Mouse (Mus musculus) heart, postnatal 25 days (tissue): ENCODE results near the gene Med16. TPM values are rescaled to one million over a fixed set of nuclear protein-coding genes. Genes with fewer than 3 reads are reported as not detected.

Experiments
- DNase-seq: peaks from one replicate; pipeline ENCODE4 v3.0.0; 2022; ENCODE audit warnings: low spot score
- intact Hi-C: fragments of 180-260 bp; cut with DNase I; formaldehyde crosslinking; loops from one replicate; pipeline ENCODE4 v1.15.1; 2025
- microRNA-seq: library from miRNA; unstranded; fragments of <30 nt; microRNA quantifications from one replicate; pipeline ENCODE4 v1.2.0, GENCODE M21; 2022
- total RNA-seq, 2 experiments: library from RNA; stranded (reverse); gene quantifications; 2 replicates each; pipeline ENCODE4 v1.2.3; 2021

The Med16 gene
- total RNA-seq, 2 experiments from 2014 or later, result 49.2 to 50.7 TPM

- intact Hi-C loops, result loop anchor here (10.0 kb wide), 1 partner anchor 291 kb away; the partner anchor contains the start of genes Cbarp and Midn
- peak; percentile 98 for DNase-seq
These were observed 54.6 kb downstream of the Med16 start, which contains the start of gene Ptbp1 for GRCm38 (mm10) chr10:79853860-79854795. Gene Ptbp1 (plus strand): TSS chr10:79854427.

- intact Hi-C loops, result loop anchor here (10.0 kb wide), 1 partner anchor 291 kb away; the partner anchor contains the start of genes Cbarp and Midn
- DNase-seq, result peak; percentile 93
These were observed 55.3 kb downstream of the Med16 start for GRCm38 (mm10) chr10:79853392-79853791.

- intact Hi-C loops, result loop anchor here (10.0 kb wide), 1 partner anchor 292 kb away; the partner anchor contains the start of genes Cbarp and Midn
These were observed 55.9 kb downstream of the Med16 start for GRCm38 (mm10) chr10:79852827-79853226.

GRCm38 (mm10) chr10:79852107-79852789 lies 56.5 kb downstream of the Med16 start:
- peak; percentile 52 for DNase-seq
- intact Hi-C loops, result loop anchor here (10.0 kb wide), 1 partner anchor 293 kb away; the partner anchor contains the start of genes Cbarp and Midn

More at GRCm38 (mm10) chr10:79852827-79853226, 55.9 kb downstream of the Med16 start:
- no peak for DNase-seq

- intact Hi-C loops, result loop anchor here (10.0 kb wide), 1 partner anchor 293 kb away; the partner anchor contains the start of genes Cbarp and Midn
- no peak for DNase-seq
These were observed 57.1 kb downstream of the Med16 start for GRCm38 (mm10) chr10:79851653-79852052.

- intact Hi-C loops, result loop anchor here (10.0 kb wide), 1 partner anchor 295 kb away; the partner anchor contains the start of genes Cbarp and Midn
- DNase-seq, result no peak
These were observed 58.6 kb downstream of the Med16 start for GRCm38 (mm10) chr10:79849941-79850628.

GRCm38 (mm10) chr10:79846553-79846952 lies 62.2 kb downstream of the Med16 start:
- intact Hi-C loops, result no loop called here
- DNase-seq, result no peak

Small RNAs within 50 kb of the gene (microRNA-seq; reads per million reads assigned to microRNA genes)
- not detected for gene Mir6910

Other genes with a start within 250 kb of the Med16 start
- not detected for gene Madcam1, start 244.4 kb downstream of the Med16 start, total RNA-seq
- 10 to 100 TPM; 18.3 to 19.4 TPM for gene Tpgs1, start 239.6 kb downstream of the Med16 start, total RNA-seq
- 100 to 1,000 TPM; 183 to 190 TPM for gene Cdc34, start 226.7 kb downstream of the Med16 start, total RNA-seq
- 1 to 10 TPM; 6.0 to 7.2 TPM for gene Gzmm, start 219.9 kb downstream of the Med16 start, total RNA-seq
- 1,000 to 10,000 TPM; 1,236 to 1,242 TPM for gene Bsg, start 204.4 kb downstream of the Med16 start, total RNA-seq
- gene Hcn2, start 192.3 kb downstream of the Med16 start, total RNA-seq, result 10 to 100 TPM; 26.0 to 28.5 TPM
- 10 to 100 TPM; 37.0 to 38.6 TPM for gene Polrmt, start 162.3 kb downstream of the Med16 start, total RNA-seq
- not detected for gene Fgf22, start 153.8 kb downstream of the Med16 start, total RNA-seq
- gene Rnf126, start 142.0 kb downstream of the Med16 start, total RNA-seq, result 10 to 100 TPM; 21.2 to 22.8 TPM
- 1 to 10 TPM; 2.9 to 4.2 TPM for gene Fstl3, start 131.7 kb downstream of the Med16 start, total RNA-seq
- not detected for gene Prss57, start 118.0 kb downstream of the Med16 start, total RNA-seq
- 10 to 100 TPM; 70.3 to 77.3 TPM for gene Palm, start 115.4 kb downstream of the Med16 start, total RNA-seq
- under 1 TPM; 0.59 to 0.70 TPM for gene Misp, start 87.9 kb downstream of the Med16 start, total RNA-seq
- 10 to 100 TPM; 54.6 to 59.3 TPM for gene Ptbp1, start 54.5 kb downstream of the Med16 start, total RNA-seq
- gene Prtn3, start 34.4 kb downstream of the Med16 start, total RNA-seq, result under 1 TPM in 1 of 2 experiments, not detected in 1; 0.44 TPM
- not detected for gene Plppr3, start 34.3 kb downstream of the Med16 start, total RNA-seq
- gene Elane, start 22.7 kb downstream of the Med16 start, total RNA-seq, result not detected
- gene Cfd, start 18.1 kb downstream of the Med16 start, total RNA-seq, result 10 to 100 TPM; 11.1 to 61.8 TPM
- gene Gm26602, start 1.9 kb upstream of the Med16 start, total RNA-seq, result not detected
- gene Kiss1r, start 8.0 kb upstream of the Med16 start, total RNA-seq, result under 1 TPM; 0.14 to 0.18 TPM
- gene R3hdm4, start 12.3 kb upstream of the Med16 start, total RNA-seq, result 10 to 100 TPM; 81.1 to 82.9 TPM
- 1 to 10 TPM; 1.9 to 2.0 TPM for gene Arid3a, start 18.1 kb upstream of the Med16 start, total RNA-seq
- gene Wdr18, start 51.2 kb upstream of the Med16 start, total RNA-seq, result 10 to 100 TPM; 20.5 to 30.1 TPM
- gene Grin3b, start 61.8 kb upstream of the Med16 start, total RNA-seq, result under 1 TPM; 0.14 to 0.21 TPM
- gene Tmem259, start 75.4 kb upstream of the Med16 start, total RNA-seq, result 100 to 1,000 TPM; 110 to 115 TPM
- gene Cnn2, start 79.7 kb upstream of the Med16 start, total RNA-seq, result 10 to 100 TPM; 35.9 to 36.6 TPM
- gene Abca7, start 87.6 kb upstream of the Med16 start, total RNA-seq, result 1 to 10 TPM; 6.5 to 6.7 TPM
- 1 to 10 TPM; 4.7 to 4.9 TPM for gene Arhgap45, start 107.7 kb upstream of the Med16 start, total RNA-seq
- gene Polr2e, start 130.9 kb upstream of the Med16 start, total RNA-seq, result 10 to 100 TPM; 79.3 to 81.2 TPM
- gene Gpx4, start 138.2 kb upstream of the Med16 start, total RNA-seq, result 100 to 1,000 TPM; 691 to 812 TPM
- 10 to 100 TPM; 11.0 to 11.6 TPM for gene Sbno2, start 196.6 kb upstream of the Med16 start, total RNA-seq
- gene Stk11, start 206.9 kb upstream of the Med16 start, total RNA-seq, result 100 to 1,000 TPM; 133 to 138 TPM
- gene Atp5d, start 229.7 kb upstream of the Med16 start, total RNA-seq, result 1,000 to 10,000 TPM; 1,252 to 1,264 TPM
- 1 to 10 TPM; 2.4 to 3.1 TPM for gene Cbarp, start 231.9 kb upstream of the Med16 start, total RNA-seq
- gene Midn, start 239.3 kb upstream of the Med16 start, total RNA-seq, result 100 to 1,000 TPM in 1 of 2 experiments, 10 to 100 TPM in 1; 92.1 to 120 TPM